Mouse (Mus musculus): Measurements from ENCODE around the gene Pdx1. TPM values are rescaled to one million over a fixed set of nuclear protein-coding genes. Genes with fewer than 3 reads are reported as not detected.

The Pdx1 gene
- polyA plus RNA-seq, 1 experiment from 2014 or later: not detected

GRCm38 (mm10) chr5:147322183-147322582 lies 52.4 kb downstream of the Pdx1 start, which contains the start of gene Urad:
TSS of gene Urad (minus strand) at chr5:147322440.
- Histone ChIP-seq H3K27me3 (ENCODE audit: low read depth, poor library complexity, severe bottlenecking) (peaks cover 63% of the 10 kb centered on the region), H3K27ac (replicated peaks) (no peak within 1 kb of the TSS), H3K4me3 (no peak within 1 kb of the TSS), H3K9me3 (replicated peaks) (no peaks in the 10 kb centered on the region), H3K4me1 (no peaks in the 10 kb centered on the region), H3K36me3 (no peaks in the 10 kb centered on the region)
- WGBS: 68% methylated on average over 8 of the region's 8 CpGs
- DNase-seq (ENCODE audit: low spot score): no peak

DNA sequence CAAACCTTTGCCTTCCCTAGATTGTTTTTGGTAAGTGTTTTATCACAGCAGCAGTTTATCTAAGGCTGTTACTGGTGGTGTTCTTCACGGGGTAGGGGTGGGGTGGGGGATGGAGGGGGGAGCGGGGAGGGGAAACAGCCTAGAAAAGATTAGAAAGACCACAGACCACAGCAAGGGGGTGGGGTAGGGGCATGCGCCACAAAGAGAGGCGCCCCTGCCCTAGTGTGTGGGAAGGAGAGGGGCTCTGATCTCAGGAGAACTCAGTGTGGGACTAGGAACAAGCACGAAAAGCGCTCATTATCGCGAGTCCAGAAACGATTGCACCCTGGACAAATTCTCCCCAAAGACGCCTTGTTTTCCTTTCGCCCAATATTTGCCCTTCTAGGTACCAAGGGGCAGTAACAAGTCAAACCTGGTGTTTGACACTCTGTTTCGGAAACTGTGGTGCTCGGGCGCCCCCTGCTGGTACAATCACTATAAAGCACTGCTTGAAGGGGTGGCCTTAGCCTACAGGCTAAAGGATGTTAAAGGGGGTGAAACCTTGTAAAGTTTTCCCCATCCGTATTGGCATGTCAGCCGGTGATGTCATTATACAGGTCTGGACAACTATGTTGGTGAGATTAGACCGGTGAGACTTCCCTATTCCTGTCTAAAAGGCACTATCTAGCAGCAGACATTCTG lies 53.6 kb downstream of the Pdx1 start:
- WGBS: 20% methylated on average over 17 of the region's 17 CpGs

More for the DNA sequence above, 53.6 kb downstream of the Pdx1 start:
- DNase-seq (ENCODE audit: low spot score): peak; percentile 75
- no peaks in the 10 kb centered on the region for H3K9me3 ChIP-seq (replicated peaks)
- no peak overlapping the region for H3K4me3 ChIP-seq
- H3K36me3 ChIP-seq: no peaks in the 10 kb centered on the region
- H3K4me1 ChIP-seq: no peaks in the 10 kb centered on the region
- no peak overlapping the region for H3K27ac ChIP-seq (replicated peaks)
- peaks cover 51% of the 10 kb centered on the region for H3K27me3 ChIP-seq (ENCODE audit: low read depth, poor library complexity, severe bottlenecking)

Small RNA genes lying within 50 kb of the gene (microRNA-seq; reads per million reads assigned to microRNA genes)
- gene Mir7k: not detected

Other genes with a start within 250 kb of the Pdx1 start
- 7.6 and 7.7 TPM in 2 replicates for gene Lnx2, start 193.4 kb upstream of the Pdx1 start, polyA plus RNA-seq (2016; fragmentation: Nextera tagmentation; extraction: Ambion mirVana)
- 113 and 130 TPM in 2 replicates for gene Polr1d, start 192.9 kb upstream of the Pdx1 start, polyA plus RNA-seq (2016; fragmentation: Nextera tagmentation; extraction: Ambion mirVana)
- 7.0 and 11.1 TPM in 2 replicates for gene Gsx1, start 81.3 kb upstream of the Pdx1 start, polyA plus RNA-seq (2016; fragmentation: Nextera tagmentation; extraction: Ambion mirVana)
- gene Cdx2, start 37.3 kb downstream of the Pdx1 start, polyA plus RNA-seq (2016; fragmentation: Nextera tagmentation; extraction: Ambion mirVana): not detected in 2 replicates
- not detected in 2 replicates for gene Urad, start 52.5 kb downstream of the Pdx1 start, polyA plus RNA-seq (2016; fragmentation: Nextera tagmentation; extraction: Ambion mirVana)
- gene Flt3, start 130.5 kb downstream of the Pdx1 start, polyA plus RNA-seq (2016; fragmentation: Nextera tagmentation; extraction: Ambion mirVana): 0.02 and 0.12 TPM in 2 replicates
- gene Pan3, start 160.2 kb downstream of the Pdx1 start, polyA plus RNA-seq (2016; fragmentation: Nextera tagmentation; extraction: Ambion mirVana): 46.8 and 54.5 TPM in 2 replicates